Mouse (Mus musculus) G1E-ER4 (cell line): ENCODE data around the gene Gm4131. TPM values are rescaled to one million over a fixed set of nuclear protein-coding genes. Genes with fewer than 3 reads are reported as not detected.
"Not testable (repeated sequence)": the region's sequence is repeated elsewhere in the genome, so short reads cannot be mapped to it uniquely, and the experiment has no call there.

Source experiments
- GATA1 ChIP-seq: IDR thresholded peaks from one replicate; pipeline ENCODE4 v1.8.0; 2012; ENCODE audit warnings: low read length, inconsistent platforms
- polyA plus RNA-seq: library from polyadenylated mRNA; stranded (reverse); fragments of >175 nt; gene quantifications from 2 replicates; pipeline ENCODE4 v1.2.3, GENCODE M21; 2012

Gm4131 gene
- not detected in 2 replicates for polyA plus RNA-seq

DNA sequence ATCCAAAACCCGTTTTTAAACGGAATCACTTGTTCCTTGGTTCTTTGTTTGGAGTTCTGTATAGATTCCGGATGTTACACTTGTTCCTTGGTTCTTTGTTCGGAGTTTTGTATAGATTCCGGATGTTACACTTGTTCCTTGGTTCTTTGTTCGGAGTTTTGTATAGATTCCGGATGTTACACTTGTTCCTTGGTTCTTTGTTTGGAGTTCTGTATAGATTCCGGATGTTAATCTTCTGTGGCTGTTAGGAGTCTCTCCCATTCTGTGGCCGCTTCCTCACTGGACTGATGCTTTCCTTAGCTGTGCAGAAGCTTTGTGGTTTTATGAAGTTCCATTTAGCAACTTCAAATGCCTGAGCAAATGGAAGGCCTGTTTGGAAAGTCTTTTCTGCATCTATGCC is at the start of gene Gm4131:
TSS of gene Gm4131 (minus strand) at position 101 of the 400 bp plus-strand sequence.
- not testable (repeated sequence) for TF ChIP-seq GATA1

DNA sequence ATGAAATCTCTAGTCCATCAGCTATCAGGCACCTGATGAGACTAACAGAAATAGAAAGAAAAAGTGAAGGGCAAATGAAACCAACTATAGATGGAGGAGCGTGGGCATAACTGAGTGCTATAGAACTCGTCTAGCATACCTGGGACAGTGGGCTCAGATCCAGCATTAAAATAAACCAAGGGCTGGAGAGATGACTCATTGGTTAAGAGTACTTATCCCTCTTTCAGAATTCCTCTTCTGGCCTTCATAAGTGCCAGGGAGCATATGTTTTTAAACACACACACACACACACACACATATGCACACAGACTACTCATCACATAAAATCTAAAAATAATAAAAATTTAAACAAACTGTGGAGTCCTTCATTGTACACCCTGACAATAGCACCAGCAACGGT is 43.2 kb upstream of the Gm4131 start:
- no peak for TF ChIP-seq GATA1

- no peak for TF ChIP-seq GATA1
Measured at GRCm38 (mm10) chr14:62607791-62608196, 41.1 kb upstream of the Gm4131 start.

GRCm38 (mm10) chr14:62602869-62603268 is 36.1 kb upstream of the Gm4131 start:
- TF ChIP-seq GATA1, result no peak

DNA sequence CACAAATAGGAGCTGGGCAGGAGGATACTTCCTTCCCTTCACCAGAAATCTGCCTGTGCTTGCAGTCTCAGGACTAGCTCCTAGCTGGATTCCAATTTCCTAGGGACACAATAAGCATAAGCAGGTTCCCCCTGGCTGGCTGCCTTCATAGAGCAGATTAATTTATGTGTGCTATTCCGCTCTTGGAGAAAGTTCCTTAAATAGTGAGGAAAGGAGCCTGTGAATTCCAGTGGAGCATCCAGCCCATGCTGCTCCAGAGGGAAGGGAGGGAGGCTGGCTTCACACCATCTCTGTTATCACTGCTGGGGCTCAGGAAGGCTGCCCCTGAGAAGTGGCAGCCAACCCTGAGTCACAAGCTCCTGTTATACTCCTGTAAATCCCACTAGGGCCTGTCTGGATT is 35.5 kb upstream of the Gm4131 start:
- no peak for TF ChIP-seq GATA1

GRCm38 (mm10) chr14:62600109-62600522 is 33.4 kb upstream of the Gm4131 start:
- TF ChIP-seq GATA1, result no peak

GRCm38 (mm10) chr14:62585338-62585737 is 18.6 kb upstream of the Gm4131 start:
- no peak for TF ChIP-seq GATA1

GRCm38 (mm10) chr14:62584637-62585036 is 17.9 kb upstream of the Gm4131 start:
- no peak for TF ChIP-seq GATA1

DNA sequence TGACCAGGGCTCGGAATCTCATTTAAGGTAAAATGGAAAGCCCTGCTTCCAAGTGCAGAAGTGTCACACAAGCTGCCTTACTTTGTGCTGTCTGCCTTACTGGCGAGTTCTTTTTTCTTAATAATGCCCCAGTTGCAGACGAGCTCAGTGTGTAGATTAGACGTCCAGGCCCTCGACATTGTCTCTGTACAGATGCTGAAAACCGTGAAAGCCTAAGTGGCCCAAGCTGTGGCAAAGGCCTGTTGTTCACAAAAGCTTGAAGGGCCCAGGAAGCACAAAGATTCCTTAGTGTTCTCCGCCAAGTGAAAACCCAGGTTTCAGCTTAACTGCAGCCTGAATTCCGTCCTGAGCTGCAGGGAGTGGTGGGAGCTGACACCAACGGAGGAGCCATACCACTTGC is 15.0 kb upstream of the Gm4131 start:
- no peak for TF ChIP-seq GATA1

- no peak for TF ChIP-seq GATA1
Measured at GRCm38 (mm10) chr14:62580945-62581344, 14.2 kb upstream of the Gm4131 start.

DNA sequence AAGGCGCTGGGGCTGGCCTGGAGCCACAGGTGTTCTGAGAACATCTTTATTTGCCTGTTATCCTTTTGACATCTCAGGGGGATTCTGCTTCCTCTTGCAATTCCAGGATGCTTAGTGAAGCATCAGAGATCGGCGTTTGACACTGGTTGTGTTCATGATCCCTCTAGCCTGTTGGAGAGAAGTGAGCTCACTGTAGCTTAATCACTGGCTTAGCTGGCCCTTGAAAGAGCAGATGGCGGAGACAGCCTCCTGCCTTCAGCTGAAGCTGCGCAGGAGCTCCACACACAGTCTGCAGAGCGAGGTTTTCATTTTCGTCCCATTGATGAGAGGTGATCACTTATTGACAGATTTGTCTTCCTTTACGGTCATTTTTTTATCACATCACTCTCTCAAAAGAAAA is 9.1 kb upstream of the Gm4131 start:
- no peak for TF ChIP-seq GATA1

- TF ChIP-seq GATA1, result no peak
Measured at GRCm38 (mm10) chr14:62574906-62575305, 8.2 kb upstream of the Gm4131 start.

DNA sequence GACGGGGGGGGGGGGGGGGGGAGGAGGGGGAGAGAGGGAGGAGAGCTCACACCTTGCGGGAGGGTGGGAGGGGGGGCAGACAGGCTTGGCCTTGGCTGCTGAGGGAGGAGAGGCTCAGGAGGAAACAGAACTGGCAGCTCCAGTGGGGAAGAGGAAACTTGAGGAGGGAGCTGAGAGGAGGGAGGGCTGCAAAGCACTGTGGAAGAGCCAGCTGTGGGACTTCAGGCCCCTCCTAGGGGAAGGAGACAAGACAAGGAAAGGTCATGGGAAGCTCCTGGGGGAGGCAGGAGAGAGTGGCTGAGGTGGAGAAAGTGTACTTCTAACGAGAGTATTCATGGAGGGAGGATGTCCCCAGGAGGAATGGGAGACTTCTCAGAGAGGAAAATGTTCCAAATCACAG is 6.7 kb upstream of the Gm4131 start:
- no peak for TF ChIP-seq GATA1

GRCm38 (mm10) chr14:62570299-62570698 is 3.6 kb upstream of the Gm4131 start:
- TF ChIP-seq GATA1, result no peak

GRCm38 (mm10) chr14:62569463-62569862 is 2.7 kb upstream of the Gm4131 start:
- no peak for TF ChIP-seq GATA1

- no peak for TF ChIP-seq GATA1
Measured at GRCm38 (mm10) chr14:62563679-62564078, 3.0 kb downstream of the Gm4131 start.

GRCm38 (mm10) chr14:62561875-62562748 is 4.6 kb downstream of the Gm4131 start:
- TF ChIP-seq GATA1, result no peak

GRCm38 (mm10) chr14:62557111-62557510 is 9.6 kb downstream of the Gm4131 start:
- TF ChIP-seq GATA1, result no peak
